Mouse (Mus musculus) midbrain, embryonic 14.5 days (tissue): ENCODE measurements around the gene Acr. TPM values are rescaled to one million over a fixed set of nuclear protein-coding genes. Genes with fewer than 3 reads are reported as not detected.

ENCODE experiments used
- ATAC-seq: fragments of 200-750 bp; cut with Nextera tagmentation; 2 replicates; pipeline ENCODE4 v1.8.0; 2017; ENCODE audit warnings: moderate number of reproducible peaks, moderate library complexity; ENCODE audit not compliant: low FRiP score, low TSS enrichment
- DNase-seq: peaks from one replicate; pipeline ENCODE4 v3.0.0-alpha.2; 2015
- H3K27ac ChIP-seq: fragments of 300-500 bp; sonication (generic); replicated peaks from 2 replicates; pipeline ENCODE4 v1.5.1; 2014; ENCODE audit warnings: mild to moderate bottlenecking, low read depth, low read length, moderate library complexity
- H3K27me3 ChIP-seq: fragments of 300-500 bp; sonication (generic); 2 replicates; pipeline ENCODE4 v1.6.1; 2014; ENCODE audit warnings: low read length, control low read depth, mixed read lengths; ENCODE audit not compliant: control insufficient read depth, insufficient read depth
- H3K36me3 ChIP-seq: fragments of 300-500 bp; sonication (generic); 2 replicates; pipeline ENCODE4 v1.6.1; 2014; ENCODE audit warnings: low read length, control low read depth; ENCODE audit not compliant: control insufficient read depth, insufficient read depth
- H3K4me1 ChIP-seq: fragments of 300-500 bp; sonication (generic); 2 replicates; pipeline ENCODE4 v1.6.1; 2014; ENCODE audit warnings: mild to moderate bottlenecking, antibody characterized with exemption, low read length, control low read depth; ENCODE audit not compliant: control insufficient read depth, insufficient read depth
- H3K4me2 ChIP-seq: fragments of 300-500 bp; sonication (generic); 2 replicates; pipeline ENCODE4 v1.6.1; 2014; ENCODE audit warnings: mild to moderate bottlenecking, low read length, moderate library complexity
- H3K4me3 ChIP-seq: fragments of 300-500 bp; sonication (generic); replicated peaks from 2 replicates; pipeline ENCODE4 v1.5.1; 2014; ENCODE audit warnings: low read depth, low read length
- H3K9ac ChIP-seq: fragments of 300-500 bp; sonication (generic); replicated peaks from 2 replicates; pipeline ENCODE4 v1.6.1; 2014; ENCODE audit warnings: mild to moderate bottlenecking, low read length, moderate library complexity
- H3K9me3 ChIP-seq: fragments of 300-500 bp; sonication (generic); 2 replicates; pipeline ENCODE4 v1.6.1; 2016; ENCODE audit warnings: low read length, control low read depth, mixed read lengths; ENCODE audit not compliant: control insufficient read depth
- WGBS: fragments of 180-500 bp; shearing (Covaris S2); extraction: QIAGEN DNeasy Blood & Tissue Kit; methylation state at CpG from one replicate; pipeline ENCODE4 v1.1.7; 2014; 5-methylcytosine and 5-hydroxymethylcytosine counted together
- polyA plus RNA-seq: library from polyadenylated mRNA; unstranded; fragments of >200 nt; fragmentation: Nextera tagmentation; extraction: Ambion mirVana; gene quantifications from 2 replicates; pipeline ENCODE4 v1.2.1, GENCODE M21; 2014

Acr gene
- polyA plus RNA-seq, 1 experiment from 2014 or later = 2.1 TPM

- WGBS = 87% methylated on average over 10 of the region's 10 CpGs
- H3K27ac ChIP-seq = no peak overlapping the region
Observed at GRCm38 (mm10) chr15:89533843-89534207, 34.3 kb upstream of the Acr start.

GRCm38 (mm10) chr15:89544171-89544570, 24.0 kb upstream of the Acr start:
- no peaks in the 10 kb centered on the region for H3K9me3 ChIP-seq
- H3K4me3 ChIP-seq = no peak overlapping the region
- H3K4me2 ChIP-seq = no peak overlapping the region
- DNase-seq = no peak
- H3K27ac ChIP-seq = no peak overlapping the region
- H3K27me3 ChIP-seq = peaks cover 5% of the 10 kb centered on the region; the same call in 1 of the 2 replicates
- peaks cover 24% of the 10 kb centered on the region for H3K36me3 ChIP-seq
- ATAC-seq = no peak
- H3K4me1 ChIP-seq = peaks cover 6% of the 10 kb centered on the region; the same call in 1 of the 2 replicates
- 85% methylated on average over 7 of the region's 7 CpGs for WGBS
- no peak overlapping the region for H3K9ac ChIP-seq

More at GRCm38 (mm10) chr15:89533843-89534207, 34.3 kb upstream of the Acr start:
- Histone ChIP-seq H3K9me3 (no peaks in the 10 kb centered on the region), H3K4me1 (peaks cover 25% of the 10 kb centered on the region), H3K9ac (peak overlapping the region; percentile 66; the same call in 1 of the 2 replicates), H3K4me2 (peak overlapping the region; percentile 87), H3K4me3 (peak overlapping the region; percentile 47), H3K36me3 (no peaks in the 10 kb centered on the region), H3K27me3 (no peaks in the 10 kb centered on the region)
- DNase-seq = no peak
- ATAC-seq = no peak

- no peak for ATAC-seq
- H3K4me1 ChIP-seq = peaks cover 6% of the 10 kb centered on the region; the same call in 1 of the 2 replicates
- DNase-seq = no peak
- no peak overlapping the region; the same call in 1 of the 2 replicates for H3K4me2 ChIP-seq
- H3K9ac ChIP-seq = no peak overlapping the region
- no peaks in the 10 kb centered on the region for H3K9me3 ChIP-seq
- H3K27ac ChIP-seq = no peak overlapping the region
- H3K27me3 ChIP-seq = peaks cover 5% of the 10 kb centered on the region; the same call in 1 of the 2 replicates
- peaks cover 39% of the 10 kb centered on the region for H3K36me3 ChIP-seq
- H3K4me3 ChIP-seq = no peak overlapping the region
- 48% methylated on average over 8 of the region's 8 CpGs for WGBS
Observed at GRCm38 (mm10) chr15:89547321-89547720, 20.8 kb upstream of the Acr start.

- 10% methylated on average over 58 of the region's 58 CpGs for WGBS
- peaks cover 5% of the 10 kb centered on the region; the same call in 1 of the 2 replicates for H3K27me3 ChIP-seq
- no peak overlapping the region; the same call in 1 of the 2 replicates for H3K27ac ChIP-seq
- ATAC-seq (peak; percentile 38), DNase-seq (peak; percentile 57)
- no peaks in the 10 kb centered on the region for H3K9me3 ChIP-seq
- peaks cover 43% of the 10 kb centered on the region for H3K36me3 ChIP-seq
- peak overlapping the region; percentile 12; the same call in 1 of the 2 replicates for H3K9ac ChIP-seq
- H3K4me1 ChIP-seq = peaks cover 6% of the 10 kb centered on the region; the same call in 1 of the 2 replicates
- peak overlapping the region; percentile 44 for H3K4me2 ChIP-seq
- 0 out of 2 replicates have a peak overlapping the region, but pooled peaks have one; percentile 5 for H3K4me3 ChIP-seq
Observed at GRCm38 (mm10) chr15:89547824-89548601, 20.1 kb upstream of the Acr start.

DNA sequence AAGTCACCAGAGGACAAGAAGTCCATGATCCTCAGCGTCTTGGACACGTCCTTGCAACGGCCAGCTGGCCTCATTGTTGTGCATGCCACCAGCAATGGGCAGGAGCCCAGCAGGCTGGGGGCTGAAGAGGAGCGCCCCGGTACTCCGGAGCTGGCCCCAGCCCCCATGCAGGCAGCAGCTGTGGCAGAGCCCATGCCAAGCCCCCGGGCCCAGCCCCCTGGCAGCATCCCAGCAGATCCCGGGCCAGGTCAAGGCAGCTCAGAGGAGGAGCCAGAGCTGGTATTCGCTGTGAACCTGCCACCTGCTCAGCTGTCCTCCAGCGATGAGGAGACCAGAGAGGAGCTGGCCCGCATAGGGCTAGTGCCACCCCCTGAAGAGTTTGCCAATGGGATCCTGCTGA, 19.3 kb upstream of the Acr start:
- H3K9ac ChIP-seq = no peak overlapping the region
- 31% methylated on average over 11 of the region's 11 CpGs for WGBS
- peaks cover 5% of the 10 kb centered on the region; the same call in 1 of the 2 replicates for H3K27me3 ChIP-seq
- ATAC-seq (peak; percentile 58), DNase-seq (peak; percentile 45)
- H3K9me3 ChIP-seq = no peaks in the 10 kb centered on the region
- no peak overlapping the region; the same call in 1 of the 2 replicates for H3K27ac ChIP-seq
- H3K4me1 ChIP-seq = peaks cover 6% of the 10 kb centered on the region; the same call in 1 of the 2 replicates
- peaks cover 43% of the 10 kb centered on the region for H3K36me3 ChIP-seq
- H3K4me3 ChIP-seq = no peak overlapping the region
- H3K4me2 ChIP-seq = peak overlapping the region; percentile 21

- no peak for DNase-seq
- Histone ChIP-seq H3K4me2 (no peak overlapping the region), H3K27me3 (peaks cover 5% of the 10 kb centered on the region; the same call in 1 of the 2 replicates), H3K36me3 (peaks cover 41% of the 10 kb centered on the region), H3K9me3 (no peaks in the 10 kb centered on the region), H3K4me3 (no peak overlapping the region), H3K4me1 (peaks cover 6% of the 10 kb centered on the region; the same call in 1 of the 2 replicates), H3K9ac (no peak overlapping the region), H3K27ac (no peak overlapping the region)
- WGBS = 94% methylated on average over 8 of the region's 8 CpGs
- ATAC-seq = no peak
Observed at GRCm38 (mm10) chr15:89550506-89550905, 17.6 kb upstream of the Acr start.

DNA sequence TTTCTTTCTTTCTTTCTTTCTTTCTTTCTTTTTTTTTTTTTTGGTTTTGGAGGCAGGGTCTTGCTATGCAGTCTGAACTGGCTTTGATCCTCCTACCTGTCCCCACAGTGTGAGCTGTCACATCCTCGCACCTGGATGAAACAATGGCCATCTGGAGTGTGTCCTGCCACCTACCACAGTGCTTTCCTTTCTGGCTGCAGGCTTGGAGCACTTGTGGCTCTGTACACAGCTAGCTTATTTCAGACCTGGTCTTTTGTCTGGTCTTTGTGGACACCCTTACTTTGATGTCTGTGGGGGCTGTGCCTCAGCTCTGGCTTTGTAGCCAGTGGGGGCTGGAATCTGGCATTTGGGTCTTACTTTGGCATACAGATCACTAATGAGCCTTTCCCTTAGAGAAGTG, 16.4 kb upstream of the Acr start:
- H3K9me3 ChIP-seq = no peaks in the 10 kb centered on the region
- ATAC-seq (no peak), DNase-seq (no peak)
- H3K9ac ChIP-seq = no peak overlapping the region
- 91% methylated on average over 1 of the region's 1 CpGs for WGBS
- peaks cover 6% of the 10 kb centered on the region; the same call in 1 of the 2 replicates for H3K4me1 ChIP-seq
- H3K4me3 ChIP-seq = no peak overlapping the region
- H3K27ac ChIP-seq = no peak overlapping the region
- H3K36me3 ChIP-seq = peaks cover 36% of the 10 kb centered on the region
- H3K27me3 ChIP-seq = peaks cover 4% of the 10 kb centered on the region; the same call in 1 of the 2 replicates
- H3K4me2 ChIP-seq = no peak overlapping the region

GRCm38 (mm10) chr15:89555591-89555990, 12.5 kb upstream of the Acr start:
- H3K27ac ChIP-seq = no peak overlapping the region
- peaks cover 12% of the 10 kb centered on the region for H3K36me3 ChIP-seq
- H3K4me2 ChIP-seq = no peak overlapping the region
- no peak for ATAC-seq
- DNase-seq = no peak
- H3K9ac ChIP-seq = no peak overlapping the region
- WGBS = 92% methylated on average over 6 of the region's 6 CpGs
- H3K4me3 ChIP-seq = no peak overlapping the region
- peaks cover 29% of the 10 kb centered on the region for H3K27me3 ChIP-seq
- no peaks in the 10 kb centered on the region for H3K4me1 ChIP-seq
- no peaks in the 10 kb centered on the region for H3K9me3 ChIP-seq
